Mouse (Mus musculus): Measurements from ENCODE around the gene Tdrd3.

Gene Tdrd3

GRCm38 (mm10) chr14:87415808-87416721 is at the start of gene Tdrd3:
Gene Tdrd3 (plus strand): TSS chr14:87416639.
- POLR2A ChIA-PET = interaction anchor here in 3 of 4 experiments (0.6 to 1.4 kb wide), 15 partner anchors 9 to 678 kb away, joined by 3 to 8 read pairs (median 3); partner anchors contain the start of gene Diaph3 (in 1 of the 3)

GRCm38 (mm10) chr14:87367169-87367568 is 49.3 kb upstream of the Tdrd3 start:
- POLR2A ChIA-PET = no interaction called here

More at GRCm38 (mm10) chr14:87415808-87416721, at the start of gene Tdrd3:
- CTCF ChIA-PET = interaction anchor here in 2 of 4 experiments (0.6 to 1.4 kb wide), 2 partner anchors 10 to 48 kb away, joined by 4 to 5 read pairs; no protein-coding TSS in a partner anchor

DNA sequence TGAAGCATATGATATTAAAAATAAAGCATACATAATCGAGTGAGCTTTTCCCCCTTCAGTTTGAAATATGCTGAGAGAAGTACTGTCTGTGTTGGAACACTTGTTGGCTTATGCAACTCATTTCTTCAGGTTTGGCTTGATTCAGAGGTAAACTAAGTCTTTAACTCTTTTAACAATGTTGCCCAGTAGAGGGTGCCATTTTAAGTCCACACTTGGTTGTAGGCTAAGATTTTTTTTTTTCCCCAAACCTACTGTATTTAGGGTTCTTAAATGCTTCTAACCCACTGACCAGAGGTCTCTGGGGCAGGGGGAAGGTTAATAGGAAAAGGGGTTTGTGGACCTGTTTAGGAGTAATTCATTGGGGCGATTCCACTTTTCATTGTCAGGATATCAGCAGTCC is 33.4 kb upstream of the Tdrd3 start:
- POLR2A ChIA-PET = no interaction called here
- CTCF ChIA-PET = no interaction called here

More at GRCm38 (mm10) chr14:87367169-87367568, 49.3 kb upstream of the Tdrd3 start:
- CTCF ChIA-PET = no interaction called here

DNA sequence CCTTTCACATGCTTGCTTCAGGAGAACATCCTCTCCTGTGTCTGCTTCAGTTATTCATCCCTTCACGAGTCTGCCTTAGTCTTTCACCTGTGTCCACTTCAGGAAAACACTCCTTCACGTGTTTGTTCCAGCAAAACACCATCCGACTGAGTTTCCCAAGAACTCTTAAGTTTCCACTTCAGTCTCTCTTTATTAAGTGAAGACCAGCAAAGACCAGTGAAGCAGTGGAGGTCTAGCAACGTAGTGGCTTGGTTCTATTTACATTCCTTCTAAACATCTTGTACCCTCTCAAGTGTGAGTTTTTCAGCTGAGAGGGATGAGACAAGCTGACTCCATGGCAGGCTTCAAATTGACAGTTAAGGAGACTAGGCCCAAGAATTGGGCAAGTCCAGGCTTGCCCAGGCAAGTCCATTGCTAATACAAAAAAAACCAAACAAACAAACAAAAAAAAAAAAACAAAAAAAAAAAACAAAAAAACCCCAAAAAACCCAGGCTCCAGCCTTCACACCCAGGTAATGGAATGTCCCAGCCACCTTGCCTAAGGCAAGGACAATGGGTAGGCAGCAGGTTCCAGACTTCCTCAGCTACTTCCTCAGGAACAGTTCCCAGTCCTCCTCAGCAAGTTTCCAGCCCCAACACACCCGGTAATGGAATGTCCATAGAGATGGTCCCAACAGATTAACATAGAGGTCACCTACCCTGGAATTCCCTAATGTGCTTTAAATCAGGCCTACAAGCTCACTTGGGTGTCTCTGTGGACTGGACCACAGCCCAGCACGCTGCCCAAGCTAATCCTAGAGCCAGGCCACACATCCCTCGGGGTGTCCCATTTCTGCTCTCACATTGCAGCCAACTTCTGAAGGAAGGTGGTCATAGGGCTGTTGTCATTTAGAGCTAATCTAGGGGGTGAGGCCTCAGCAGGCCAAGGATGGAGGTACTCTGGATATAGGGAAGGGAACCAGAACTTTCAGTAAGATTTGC is 31.9 kb upstream of the Tdrd3 start:
- CTCF ChIA-PET = no interaction called here
- POLR2A ChIA-PET = interaction anchor here in 1 of 4 experiments (1.0 kb wide), 1 partner anchor 42 kb away, joined by 3 read pairs; no protein-coding TSS in a partner anchor

DNA sequence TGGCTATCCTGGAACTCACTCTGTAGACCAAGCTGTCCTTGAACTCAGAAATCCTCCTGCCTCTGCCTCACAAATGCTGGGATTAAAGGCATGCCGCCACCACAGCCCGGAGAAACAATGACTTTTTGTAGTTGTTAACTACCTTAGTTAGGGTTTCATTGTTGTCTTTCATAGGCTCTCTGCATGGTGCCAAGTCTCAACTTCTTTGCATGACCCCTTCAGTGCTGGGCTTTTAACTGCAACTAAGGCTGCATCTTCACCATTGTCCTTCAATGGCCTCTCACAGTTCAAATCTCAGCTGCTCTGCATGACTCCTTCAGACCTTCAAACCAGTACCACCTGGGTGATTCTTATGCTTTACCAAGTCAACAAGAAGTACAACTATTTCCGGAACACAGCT is 23.3 kb upstream of the Tdrd3 start:
- ChIA-PET CTCF (no interaction called here), POLR2A (interaction anchor here in 1 of 4 experiments (1.3 kb wide), 1 partner anchor 23 kb away, joined by 7 read pairs; the partner anchor contains the start of gene Tdrd3)

DNA sequence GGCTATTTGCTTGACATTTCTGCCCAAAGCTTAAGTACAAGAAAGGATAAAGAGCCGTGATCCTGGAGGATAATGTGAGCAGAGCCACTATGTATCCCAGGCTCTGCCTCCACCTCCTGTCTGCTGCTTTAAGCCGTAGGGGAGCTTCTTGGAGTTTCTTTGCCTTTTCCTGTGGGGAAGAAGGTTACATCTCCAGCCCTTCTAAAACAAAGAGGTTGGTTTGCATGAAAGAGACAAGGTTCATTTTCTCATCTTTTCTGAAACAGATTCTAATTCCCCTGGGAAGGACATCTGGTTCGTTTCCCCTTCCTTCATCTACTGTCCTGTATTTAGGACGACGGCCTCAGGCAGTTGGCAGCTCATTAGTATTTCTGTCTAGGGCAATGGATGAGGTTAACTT is 19.8 kb upstream of the Tdrd3 start:
- CTCF ChIA-PET = no interaction called here
- POLR2A ChIA-PET = interaction anchor here in 1 of 4 experiments (0.7 to 1.5 kb wide), 2 partner anchors 9 to 19 kb away, joined by 3 read pairs; no protein-coding TSS in a partner anchor

DNA sequence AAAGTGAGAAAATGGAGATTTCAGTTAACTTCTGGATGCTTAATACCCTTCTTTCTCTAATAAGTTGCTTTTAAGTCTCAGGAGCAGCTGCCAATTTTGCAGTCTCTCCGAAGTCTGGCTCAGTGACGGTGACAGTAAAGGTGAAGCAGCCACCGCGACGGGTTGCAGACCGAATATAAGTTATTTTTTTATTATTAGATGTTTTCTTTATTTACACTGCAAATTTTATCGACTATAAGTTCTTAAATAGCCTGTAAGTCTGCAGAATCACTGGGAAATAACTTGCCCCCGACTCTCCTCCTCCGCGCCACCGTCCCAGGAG is 992 bp upstream of the Tdrd3 start:
- CTCF ChIA-PET = no interaction called here
- POLR2A ChIA-PET = interaction anchor here in 3 of 4 experiments (0.6 to 1.4 kb wide), 12 partner anchors 10 to 285 kb away, joined by 3 to 8 read pairs (median 3); partner anchors contain the start of gene Diaph3 (in 1 of the 3)

GRCm38 (mm10) chr14:87416755-87417690 is 584 bp downstream of the Tdrd3 start:
- CTCF ChIA-PET = interaction anchor here in 2 of 4 experiments (0.6 to 1.4 kb wide), 2 partner anchors 9 to 47 kb away, joined by 4 to 5 read pairs; no protein-coding TSS in a partner anchor
- POLR2A ChIA-PET = interaction anchor here in 3 of 4 experiments (0.6 to 1.4 kb wide), 4 partner anchors 19 to 679 kb away, joined by 3 to 7 read pairs (median 4); no protein-coding TSS in a partner anchor

DNA sequence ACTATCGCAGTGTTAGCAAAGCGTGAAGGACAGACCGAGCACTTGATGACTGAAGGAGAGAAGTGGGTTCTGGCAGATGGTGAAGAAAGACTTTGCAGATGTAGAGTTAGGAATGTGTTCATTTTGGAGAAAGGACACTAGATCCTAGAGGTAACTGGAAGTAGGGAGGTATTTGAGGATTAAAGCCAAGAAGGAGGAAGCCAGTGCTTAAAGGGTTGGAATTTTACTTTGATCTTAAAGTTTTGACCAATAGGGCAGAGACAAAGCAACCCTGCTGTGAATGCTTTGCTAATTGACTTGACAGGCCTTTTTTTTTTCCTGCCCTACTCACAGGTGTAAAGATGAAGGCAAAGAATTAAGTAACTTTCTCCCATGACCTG is 1.2 kb downstream of the Tdrd3 start:
- CTCF ChIA-PET = interaction anchor here in 1 of 4 experiments (1.4 kb wide), 1 partner anchor 47 kb away, joined by 4 read pairs; no protein-coding TSS in a partner anchor

DNA sequence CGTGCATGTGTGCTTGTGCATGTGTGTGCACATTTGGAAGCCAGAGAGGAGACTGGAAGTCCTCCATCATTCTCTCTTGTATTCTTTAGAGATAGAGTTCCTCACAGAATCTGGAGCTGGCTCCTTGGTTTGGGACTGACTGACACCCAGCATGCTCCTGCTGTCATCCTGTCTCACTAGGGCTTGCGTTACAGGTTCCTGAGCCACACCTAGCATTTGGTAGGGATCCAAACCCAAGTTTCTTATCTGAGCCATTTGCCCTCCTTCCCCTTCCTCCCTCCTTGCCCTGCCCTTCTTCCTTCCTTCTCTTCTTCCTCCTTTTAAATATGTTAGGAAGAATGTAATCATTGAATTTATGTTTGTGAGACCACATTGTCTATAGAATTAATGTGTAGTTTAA is 3.3 kb downstream of the Tdrd3 start:
- ChIA-PET CTCF (no interaction called here), POLR2A (interaction anchor here in 1 of 4 experiments (1.8 kb wide), 1 partner anchor 14 kb away, joined by 7 read pairs; no protein-coding TSS in a partner anchor)

More for the DNA sequence above, 1.2 kb downstream of the Tdrd3 start:
- POLR2A ChIA-PET = interaction anchor here in 1 of 4 experiments (1.1 kb wide), 1 partner anchor 46 kb away, joined by 3 read pairs; no protein-coding TSS in a partner anchor

DNA sequence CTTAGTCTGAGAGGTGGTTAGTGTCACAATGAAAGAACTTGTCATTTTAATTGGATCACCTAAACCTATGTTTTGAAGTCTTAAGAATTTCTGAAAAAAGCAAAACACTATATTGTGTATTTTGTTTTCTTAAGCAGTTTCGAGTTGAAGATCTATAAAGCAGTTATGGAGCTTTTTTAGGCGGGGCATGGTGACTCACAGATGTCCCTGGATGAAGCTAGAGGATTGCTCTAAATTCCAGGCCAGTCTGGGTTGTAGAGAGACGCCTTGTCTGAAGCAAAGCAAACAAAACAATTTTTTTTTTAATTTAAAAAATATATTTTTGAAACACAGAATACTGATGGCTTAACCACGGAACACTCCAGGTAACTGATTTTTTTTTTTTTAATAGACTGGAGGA is 4.1 kb downstream of the Tdrd3 start:
- CTCF ChIA-PET = no interaction called here
- POLR2A ChIA-PET = interaction anchor here in 2 of 4 experiments (0.6 to 1.8 kb wide), 3 partner anchors 13 to 274 kb away, joined by 3 to 7 read pairs (median 3); no protein-coding TSS in a partner anchor

DNA sequence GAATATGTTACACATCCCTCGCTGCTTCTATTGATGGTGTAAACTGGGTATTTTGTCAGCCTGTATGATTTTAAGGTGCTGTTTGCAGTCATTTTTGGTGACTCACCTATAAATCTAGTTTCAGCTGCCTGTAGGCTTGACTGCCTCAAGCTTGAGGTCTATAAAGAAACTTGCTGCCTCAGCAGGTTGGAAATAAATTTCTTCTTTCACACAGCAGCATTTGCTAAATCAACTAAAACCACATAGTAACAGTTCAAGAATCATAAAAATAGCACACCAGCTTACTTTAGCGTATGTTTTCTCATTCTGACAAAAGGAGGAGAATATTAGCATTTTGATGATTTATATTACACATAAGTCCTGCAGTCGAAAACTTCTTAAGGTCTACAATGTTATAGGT is 6.0 kb downstream of the Tdrd3 start:
- CTCF ChIA-PET = no interaction called here
- POLR2A ChIA-PET = no interaction called here

DNA sequence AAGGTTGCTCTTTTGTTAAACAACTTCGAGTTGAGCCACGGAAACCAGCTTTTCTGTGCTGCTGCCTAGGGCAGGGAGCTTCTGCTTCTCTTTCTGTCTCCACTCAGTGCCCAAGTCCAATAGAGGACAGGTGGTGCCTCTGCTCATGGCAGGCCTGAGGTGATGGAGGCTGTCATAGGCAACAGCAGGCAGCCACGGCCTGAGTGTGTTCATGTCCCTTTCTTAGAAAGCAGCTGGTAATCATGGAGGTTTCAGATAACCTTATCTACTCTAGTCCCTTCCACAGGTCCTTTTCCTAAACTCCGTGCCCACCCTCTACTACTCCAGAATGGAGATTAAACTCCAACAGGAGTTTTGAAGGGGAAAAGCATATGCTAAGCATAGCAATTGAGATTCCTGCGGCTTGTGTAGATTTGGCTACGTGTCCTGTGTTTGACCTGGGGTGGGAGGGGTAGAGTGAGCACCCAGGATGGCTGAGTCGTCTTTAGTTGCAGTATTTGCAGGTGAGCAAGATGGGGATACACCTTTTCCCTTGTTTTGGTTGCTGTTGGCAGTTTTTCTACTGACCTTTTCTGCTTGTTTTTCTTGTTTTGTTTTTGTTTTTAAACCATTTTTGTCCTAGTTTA is 10.0 kb downstream of the Tdrd3 start:
- ChIA-PET CTCF (interaction anchor here in 1 of 4 experiments (1.0 kb wide), 1 partner anchor 38 kb away, joined by 3 read pairs; no protein-coding TSS in a partner anchor), POLR2A (interaction anchor here in 3 of 4 experiments (0.5 to 2.3 kb wide), 5 partner anchors 11 to 48 kb away, joined by 3 to 8 read pairs (median 3); no protein-coding TSS in a partner anchor)

- CTCF ChIA-PET = no interaction called here
- POLR2A ChIA-PET = no interaction called here
Observed at GRCm38 (mm10) chr14:87427032-87427431, 10.6 kb downstream of the Tdrd3 start.

DNA sequence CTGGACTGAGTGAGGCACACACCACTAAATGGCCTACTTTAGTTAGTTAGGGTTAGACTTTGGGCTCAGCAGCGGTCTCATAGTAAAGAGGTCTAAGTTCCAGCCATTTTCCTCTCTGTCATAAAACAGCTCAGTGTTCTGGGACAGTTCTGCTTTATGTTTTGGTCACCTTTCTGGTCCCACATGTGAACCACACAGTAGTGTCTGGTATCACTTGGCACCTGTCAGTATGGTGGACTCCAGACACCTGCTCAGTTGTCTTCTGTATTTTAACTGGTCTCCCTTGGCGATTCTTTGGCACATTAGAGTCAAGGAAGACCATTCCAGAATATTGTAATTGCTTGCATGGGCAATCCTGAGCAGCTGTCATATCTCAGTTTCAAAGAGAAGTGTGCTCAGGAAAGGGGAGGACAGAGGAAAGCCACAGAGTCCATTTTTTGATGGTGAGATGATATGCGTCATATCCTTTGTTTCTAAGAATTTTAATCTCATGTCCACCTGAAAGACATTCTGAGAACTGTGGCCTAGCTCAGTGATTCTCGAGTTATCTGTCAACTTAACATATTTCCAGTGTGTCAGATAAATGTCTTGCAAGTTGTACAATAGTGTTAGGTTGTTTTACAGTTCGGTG is 11.3 kb downstream of the Tdrd3 start:
- CTCF ChIA-PET = no interaction called here
- POLR2A ChIA-PET = no interaction called here

GRCm38 (mm10) chr14:87433390-87433915 is 17.0 kb downstream of the Tdrd3 start:
- CTCF ChIA-PET = no interaction called here
- POLR2A ChIA-PET = interaction anchor here in 2 of 4 experiments (1.0 to 2.1 kb wide), 2 partner anchors 13 to 18 kb away, joined by 4 to 7 read pairs; no protein-coding TSS in a partner anchor

- CTCF ChIA-PET = interaction anchor here in 1 of 4 experiments (0.6 kb wide), 1 partner anchor 1481 kb away, joined by 6 read pairs; no protein-coding TSS in a partner anchor
- POLR2A ChIA-PET = no interaction called here
Observed at GRCm38 (mm10) chr14:87435382-87435781, 18.9 kb downstream of the Tdrd3 start.
